Mouse (Mus musculus): Measurements from ENCODE around the gene Cd48.

Gene Cd48

GRCm38 (mm10) chr1:171693918-171694317 is 12.1 kb downstream of the Cd48 start:
- in situ Hi-C loops (cut with MboI, MseI): no loop called here

- in situ Hi-C loops (cut with MboI, MseI): loop anchor here (5.0 kb wide), 1 partner anchor 77 kb away; no protein-coding TSS in a partner anchor
Measured at GRCm38 (mm10) chr1:171698983-171699382, 17.2 kb downstream of the Cd48 start.

GRCm38 (mm10) chr1:171713736-171714135 is 31.9 kb downstream of the Cd48 start:
- in situ Hi-C loops (cut with MboI, MseI): loop anchor here (5.0 kb wide), 1 partner anchor 34 kb away; no protein-coding TSS in a partner anchor

GRCm38 (mm10) chr1:171715434-171715833 is 33.6 kb downstream of the Cd48 start:
- in situ Hi-C loops (cut with MboI, MseI): no loop called here

- in situ Hi-C loops (cut with MboI, MseI): no loop called here
Measured at GRCm38 (mm10) chr1:171716232-171716631, 34.4 kb downstream of the Cd48 start.

- in situ Hi-C loops (cut with MboI, MseI): no loop called here
Measured at GRCm38 (mm10) chr1:171731195-171731594, 49.4 kb downstream of the Cd48 start.

- in situ Hi-C loops (cut with MboI, MseI): no loop called here
Measured at GRCm38 (mm10) chr1:171734898-171735297, 53.1 kb downstream of the Cd48 start.

- in situ Hi-C loops (cut with MboI, MseI): loop anchor here (5.0 kb wide), 1 partner anchor 36 kb away; no protein-coding TSS in a partner anchor
Measured at GRCm38 (mm10) chr1:171748127-171748969, 66.5 kb downstream of the Cd48 start.
